Mouse (Mus musculus): ENCODE data around the gene BC029722. TPM values are rescaled to one million over a fixed set of nuclear protein-coding genes. Genes with fewer than 3 reads are reported as not detected.

Gene BC029722
- total and polyA plus RNA-seq, 2 experiments from 2014 or later: 35.2 to 56.6 TPM

- no peak overlapping the region for H3K4me2 ChIP-seq (ENCODE audit: low read depth, low read length, poor library complexity, severe bottlenecking)
- H3K4me1 ChIP-seq (ENCODE audit: insufficient read depth, low read length): no peaks in the 10 kb centered on the region
- no peaks in the 10 kb centered on the region for H3K27me3 ChIP-seq (ENCODE audit: insufficient read depth, low read length)
- H3K27ac ChIP-seq (ENCODE audit: low read depth, low read length): no peak overlapping the region
- ATAC-seq (ENCODE audit: low FRiP score) (no peak), DNase-seq (ENCODE audit: low spot score) (no peak)
- no peaks in the 10 kb centered on the region for H3K9me3 ChIP-seq (ENCODE audit: low read length)
- no peak for TF ChIP-seq CTCF (IDR thresholded peaks at IDR 0.05)
- 0 out of 2 replicates have a peak overlapping the region, but pooled peaks have one; percentile 19 for H3K9ac ChIP-seq (replicated peaks; ENCODE audit: low read length, poor library complexity, severe bottlenecking)
- no peak overlapping the region for H3K4me3 ChIP-seq (ENCODE audit: low read depth, low read length)
- 76% methylated on average over 5 of the region's 5 CpGs for WGBS
- no peaks in the 10 kb centered on the region for H3K36me3 ChIP-seq (ENCODE audit: insufficient read depth, low read length)
Measured at GRCm38 (mm10) chr2:155786905-155787304, 32.3 kb downstream of the BC029722 start.

- Histone ChIP-seq H3K9me3 (ENCODE audit: low read length) (no peaks in the 10 kb centered on the region), H3K4me1 (ENCODE audit: insufficient read depth, low read length) (no peaks in the 10 kb centered on the region), H3K4me3 (ENCODE audit: low read depth, low read length) (no peak overlapping the region), H3K27me3 (ENCODE audit: insufficient read depth, low read length) (no peaks in the 10 kb centered on the region), H3K27ac (ENCODE audit: low read depth, low read length) (no peak overlapping the region), H3K4me2 (ENCODE audit: low read depth, low read length, poor library complexity, severe bottlenecking) (no peak overlapping the region), H3K9ac (replicated peaks; ENCODE audit: low read length, poor library complexity, severe bottlenecking) (no peak overlapping the region), H3K36me3 (ENCODE audit: insufficient read depth, low read length) (no peaks in the 10 kb centered on the region)
- TF ChIP-seq CTCF (IDR thresholded peaks at IDR 0.05): no peak
- 78% methylated on average over 6 of the region's 6 CpGs for WGBS
- no peak for DNase-seq (ENCODE audit: low spot score)
- no peak for ATAC-seq (ENCODE audit: low FRiP score)
Measured at GRCm38 (mm10) chr2:155784534-155784933, 34.7 kb downstream of the BC029722 start.

- Histone ChIP-seq H3K27me3 (ENCODE audit: insufficient read depth, low read length) (no peaks in the 10 kb centered on the region), H3K36me3 (ENCODE audit: insufficient read depth, low read length) (no peaks in the 10 kb centered on the region), H3K4me2 (ENCODE audit: low read depth, low read length, poor library complexity, severe bottlenecking) (no peak overlapping the region), H3K4me3 (ENCODE audit: low read depth, low read length) (no peak overlapping the region), H3K9me3 (ENCODE audit: low read length) (no peaks in the 10 kb centered on the region), H3K4me1 (ENCODE audit: insufficient read depth, low read length) (peaks cover 5% of the 10 kb centered on the region; the same call in 1 of the 2 replicates), H3K27ac (ENCODE audit: low read depth, low read length) (no peak overlapping the region), H3K9ac (replicated peaks; ENCODE audit: low read length, poor library complexity, severe bottlenecking) (no peak overlapping the region)
- 78% methylated on average over 3 of the region's 3 CpGs for WGBS
- no peak for TF ChIP-seq CTCF (IDR thresholded peaks at IDR 0.05)
- ATAC-seq (ENCODE audit: low FRiP score): no peak
- DNase-seq (ENCODE audit: low spot score): no peak
Measured at GRCm38 (mm10) chr2:155779506-155779905, 39.7 kb downstream of the BC029722 start.

DNA sequence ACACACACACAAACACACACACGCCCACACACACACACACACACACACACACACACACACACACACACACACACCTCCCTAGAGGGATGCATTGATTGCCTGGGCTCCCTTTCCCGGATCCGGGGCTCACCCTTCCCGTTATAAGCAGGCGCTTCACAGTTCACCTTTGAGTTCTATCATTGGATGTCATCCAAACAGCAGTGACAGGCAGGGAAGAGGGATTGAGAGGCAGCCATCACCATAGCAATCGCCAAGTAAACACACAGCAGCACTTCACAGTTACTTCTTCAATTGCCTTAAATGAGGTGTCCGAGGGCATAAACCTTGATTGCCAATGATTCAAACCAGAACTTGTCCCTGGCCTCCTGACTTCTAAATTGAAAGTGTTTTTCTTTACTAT is 40.2 kb downstream of the BC029722 start:
- 54% methylated on average over 7 of the region's 7 CpGs for WGBS

GRCm38 (mm10) chr2:155778004-155778403 is 41.2 kb downstream of the BC029722 start:
- H3K36me3 ChIP-seq (ENCODE audit: insufficient read depth, low read length): no peaks in the 10 kb centered on the region
- DNase-seq (ENCODE audit: low spot score): no peak
- ATAC-seq (ENCODE audit: low FRiP score): no peak
- no peak overlapping the region for H3K4me2 ChIP-seq (ENCODE audit: low read depth, low read length, poor library complexity, severe bottlenecking)
- TF ChIP-seq CTCF (IDR thresholded peaks at IDR 0.05): no peak
- no peak overlapping the region for H3K4me3 ChIP-seq (ENCODE audit: low read depth, low read length)
- no peaks in the 10 kb centered on the region for H3K9me3 ChIP-seq (ENCODE audit: low read length)
- H3K4me1 ChIP-seq (ENCODE audit: insufficient read depth, low read length): peaks cover 5% of the 10 kb centered on the region; the same call in 1 of the 2 replicates
- no peak overlapping the region for H3K9ac ChIP-seq (replicated peaks; ENCODE audit: low read length, poor library complexity, severe bottlenecking)
- WGBS: 50% methylated on average over 6 of the region's 6 CpGs
- peaks cover 7% of the 10 kb centered on the region; the same call in 1 of the 2 replicates for H3K27me3 ChIP-seq (ENCODE audit: insufficient read depth, low read length)
- H3K27ac ChIP-seq (ENCODE audit: low read depth, low read length): no peak overlapping the region

More for the DNA sequence above, 40.2 kb downstream of the BC029722 start:
- H3K36me3 ChIP-seq (ENCODE audit: insufficient read depth, low read length): no peaks in the 10 kb centered on the region
- ATAC-seq (ENCODE audit: low FRiP score): no peak
- H3K27ac ChIP-seq (ENCODE audit: low read depth, low read length): no peak overlapping the region
- peak; percentile 43 for DNase-seq (ENCODE audit: low spot score)
- H3K9ac ChIP-seq (replicated peaks; ENCODE audit: low read length, poor library complexity, severe bottlenecking): no peak overlapping the region
- no peak for TF ChIP-seq CTCF (IDR thresholded peaks at IDR 0.05)
- H3K4me2 ChIP-seq (ENCODE audit: low read depth, low read length, poor library complexity, severe bottlenecking): no peak overlapping the region
- H3K4me3 ChIP-seq (ENCODE audit: low read depth, low read length): no peak overlapping the region
- H3K4me1 ChIP-seq (ENCODE audit: insufficient read depth, low read length): peaks cover 5% of the 10 kb centered on the region; the same call in 1 of the 2 replicates
- no peaks in the 10 kb centered on the region for H3K9me3 ChIP-seq (ENCODE audit: low read length)
- H3K27me3 ChIP-seq (ENCODE audit: insufficient read depth, low read length): no peaks in the 10 kb centered on the region

GRCm38 (mm10) chr2:155777688-155777985 is 41.6 kb downstream of the BC029722 start:
- ATAC-seq (ENCODE audit: low FRiP score) (no peak), DNase-seq (ENCODE audit: low spot score) (no peak)
- H3K27ac ChIP-seq (ENCODE audit: low read depth, low read length): no peak overlapping the region
- H3K4me2 ChIP-seq (ENCODE audit: low read depth, low read length, poor library complexity, severe bottlenecking): peak overlapping the region; percentile 85; the same call in 1 of the 2 replicates
- WGBS: 60% methylated on average over 4 of the region's 4 CpGs
- no peaks in the 10 kb centered on the region for H3K36me3 ChIP-seq (ENCODE audit: insufficient read depth, low read length)
- no peaks in the 10 kb centered on the region for H3K9me3 ChIP-seq (ENCODE audit: low read length)
- H3K4me3 ChIP-seq (ENCODE audit: low read depth, low read length): no peak overlapping the region
- TF ChIP-seq CTCF (IDR thresholded peaks at IDR 0.05): no peak
- H3K4me1 ChIP-seq (ENCODE audit: insufficient read depth, low read length): peaks cover 5% of the 10 kb centered on the region; the same call in 1 of the 2 replicates
- H3K9ac ChIP-seq (replicated peaks; ENCODE audit: low read length, poor library complexity, severe bottlenecking): no peak overlapping the region
- peaks cover 7% of the 10 kb centered on the region; the same call in 1 of the 2 replicates for H3K27me3 ChIP-seq (ENCODE audit: insufficient read depth, low read length)
